Mouse (Mus musculus) kidney, postnatal 0 days (tissue): ENCODE measurements around the gene Gfap. TPM values are rescaled to one million over a fixed set of nuclear protein-coding genes. Genes with fewer than 3 reads are reported as not detected.
A peak's percentile ranks its signal among the peaks of the same experiment; 100 is the strongest.

Experiments
- ATAC-seq: fragments of 200-750 bp; cut with Nextera tagmentation; replicated peaks from 2 replicates; pipeline ENCODE4 v1.8.0; 2017; ENCODE audit warnings: low read depth, moderate number of reproducible peaks, moderate TSS enrichment, moderate library complexity; ENCODE audit not compliant: low FRiP score
- DNase-seq: peaks from one replicate; pipeline ENCODE4 v3.0.0-alpha.2; 2016; ENCODE audit warnings: low spot score
- H3K27ac ChIP-seq: fragments of 300-500 bp; sonication (generic); 2 replicates; pipeline ENCODE4 v1.5.1; 2014; ENCODE audit warnings: mild to moderate bottlenecking
- H3K27me3 ChIP-seq: fragments of 300-500 bp; sonication (generic); 2 replicates; pipeline ENCODE4 v1.6.1; 2014; ENCODE audit warnings: low read length, mixed read lengths; ENCODE audit not compliant: insufficient read depth
- H3K36me3 ChIP-seq: fragments of 300-500 bp; sonication (generic); 2 replicates; pipeline ENCODE4 v1.6.1; 2014; ENCODE audit warnings: low read length, mixed read lengths; ENCODE audit not compliant: insufficient read depth
- H3K4me1 ChIP-seq: fragments of 300-500 bp; sonication (generic); replicated peaks from 2 replicates; pipeline ENCODE4 v1.6.1; 2014; ENCODE audit warnings: antibody characterized with exemption, low read length, mixed read lengths; ENCODE audit not compliant: insufficient read depth
- H3K4me2 ChIP-seq: fragments of 300-500 bp; sonication (generic); 2 replicates; pipeline ENCODE4 v1.6.1; 2014; ENCODE audit warnings: mild to moderate bottlenecking, low read length, moderate library complexity, mixed read lengths
- H3K4me3 ChIP-seq: fragments of 300-500 bp; sonication (generic); replicated peaks from 2 replicates; pipeline ENCODE4 v1.5.1; 2014; ENCODE audit warnings: low read depth, low read length
- H3K9ac ChIP-seq: fragments of 300-500 bp; sonication (generic); 2 replicates; pipeline ENCODE4 v1.6.1; 2014; ENCODE audit warnings: low read depth, low read length
- H3K9me3 ChIP-seq: fragments of 300-500 bp; sonication (generic); replicated peaks from 2 replicates; pipeline ENCODE4 v1.6.1; 2016; ENCODE audit warnings: low read length, inconsistent platforms, mixed read lengths
- CTCF ChIP-seq: IDR thresholded peaks from 2 replicates; pipeline ENCODE4 v1.5.1; 2016; ENCODE audit warnings: antibody characterized with exemption, low read depth, mild to moderate bottlenecking, moderate library complexity
- WGBS: fragments of 180-500 bp; shearing (Covaris S2); extraction: QIAGEN DNeasy Blood & Tissue Kit; methylation state at CpG from one replicate; pipeline ENCODE4 v1.1.7; 2014; 5-methylcytosine and 5-hydroxymethylcytosine counted together
- polyA plus RNA-seq: library from polyadenylated mRNA; unstranded; fragments of >200 nt; fragmentation: Nextera tagmentation; extraction: Ambion mirVana; gene quantifications from 2 replicates; pipeline ENCODE4 v1.2.1, GENCODE M21; 2015

The Gfap gene
- polyA plus RNA-seq, 1 experiment from 2014 or later, result 0.33 TPM

DNA sequence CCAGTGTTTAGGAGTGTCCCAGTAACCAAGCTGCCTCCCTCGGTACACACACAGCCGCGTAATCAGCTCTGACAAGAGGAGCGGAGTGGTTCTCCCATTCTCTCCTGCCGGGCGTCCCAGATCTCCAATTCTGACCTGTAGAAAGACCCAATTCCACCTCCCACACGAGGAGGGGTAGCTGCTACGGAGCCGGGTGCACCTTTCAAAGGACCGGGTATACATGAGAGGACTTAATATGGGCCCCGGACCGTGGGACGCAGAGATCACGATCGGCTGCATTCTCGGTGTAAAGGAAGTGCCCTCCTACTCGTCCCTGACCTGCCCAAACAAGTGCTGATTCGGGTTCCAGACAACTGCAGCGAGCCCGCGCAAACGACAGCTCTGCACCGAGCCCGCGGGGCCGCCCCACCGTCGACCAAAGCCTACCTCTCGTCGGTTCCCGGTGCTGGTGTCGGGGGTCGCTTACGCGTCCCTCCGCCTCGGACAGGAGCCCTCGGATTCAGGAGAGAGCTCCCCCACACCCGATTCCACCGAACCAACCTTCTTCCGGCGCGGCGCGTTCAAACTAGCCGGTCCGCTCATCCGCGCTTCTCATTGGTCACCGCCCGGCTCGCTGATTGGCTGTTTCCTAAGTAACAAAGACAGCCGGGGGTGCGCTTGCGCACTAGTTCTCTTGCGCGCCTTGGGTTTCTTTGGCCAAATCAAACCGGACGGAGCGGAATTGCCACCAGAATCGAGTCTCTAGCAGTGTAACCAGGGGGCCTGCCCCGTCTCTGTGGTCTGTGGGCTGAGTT is 24.0 kb upstream of the Gfap start, which contains the start of gene Kif18b:
TSS of gene Kif18b (minus strand) at position 568 of the 794 bp plus-strand sequence.
- ATAC-seq, result peak; percentile 91
- Histone ChIP-seq H3K9me3 (no peaks in the 10 kb centered on the region), H3K4me3 (peak within 1 kb of the TSS; percentile 72), H3K4me1 (peaks cover 6% of the 10 kb centered on the region), H3K4me2 (peak within 1 kb of the TSS; percentile 84), H3K27me3 (no peaks in the 10 kb centered on the region), H3K27ac (peak within 1 kb of the TSS; percentile 85), H3K36me3 (no peaks in the 10 kb centered on the region), H3K9ac (peak within 1 kb of the TSS; percentile 62)
- peak; percentile 99 for DNase-seq
- TF ChIP-seq CTCF, result no peak
- WGBS, result under 1% methylated on average over 62 of the region's 62 CpGs

DNA sequence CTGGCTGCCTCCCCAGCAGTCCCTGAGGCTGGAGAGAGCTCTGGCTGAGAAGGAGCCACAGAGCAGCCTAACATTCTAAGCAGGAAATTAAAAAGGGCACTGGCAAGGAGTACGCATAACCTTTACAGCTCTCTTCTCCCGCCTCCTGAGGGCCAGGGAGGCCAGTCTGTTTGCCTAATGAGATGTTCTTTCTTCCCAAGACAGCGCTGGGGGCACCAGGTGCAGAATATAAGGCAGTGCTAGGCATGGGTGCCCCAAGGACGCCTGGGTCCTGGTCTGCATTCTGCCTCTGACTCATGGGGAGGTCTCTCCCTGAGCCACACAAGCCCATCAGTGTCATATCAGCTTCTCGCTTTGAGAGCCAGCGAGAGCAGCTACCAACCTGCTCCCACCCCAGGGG is 20.8 kb upstream of the Gfap start:
- no peak overlapping the region for H3K27ac ChIP-seq
- no peak for TF ChIP-seq CTCF
- H3K4me1 ChIP-seq, result peaks cover 6% of the 10 kb centered on the region
- no peaks in the 10 kb centered on the region for H3K36me3 ChIP-seq
- no peaks in the 10 kb centered on the region for H3K9me3 ChIP-seq
- H3K4me2 ChIP-seq, result no peak overlapping the region
- ATAC-seq, result no peak
- WGBS, result 66% methylated on average over 6 of the region's 6 CpGs
- DNase-seq, result no peak
- no peaks in the 10 kb centered on the region for H3K27me3 ChIP-seq
- H3K9ac ChIP-seq, result no peak overlapping the region
- no peak overlapping the region for H3K4me3 ChIP-seq

DNA sequence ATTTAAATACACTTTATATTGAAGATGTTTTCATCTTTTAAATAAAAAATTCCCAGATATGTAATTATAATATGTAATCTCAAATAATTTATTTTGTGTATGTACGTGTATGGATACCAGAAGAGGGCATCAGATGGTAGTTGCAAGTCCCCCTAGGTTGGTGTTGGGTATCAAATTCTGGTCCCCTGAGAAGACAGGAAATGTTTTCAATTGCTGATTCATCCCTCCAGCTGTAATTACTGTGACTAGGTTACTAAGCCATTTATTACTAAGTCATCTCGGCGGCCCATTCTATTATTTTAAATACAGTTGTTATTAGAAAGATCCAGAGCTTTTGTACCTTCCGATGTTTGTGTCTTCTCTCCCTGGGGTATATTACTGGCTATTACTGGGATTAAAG is 17.4 kb upstream of the Gfap start:
- no peak overlapping the region for H3K4me3 ChIP-seq
- no peak overlapping the region for H3K27ac ChIP-seq
- H3K9ac ChIP-seq, result no peak overlapping the region
- ATAC-seq (no peak), DNase-seq (no peak)
- no peak for TF ChIP-seq CTCF
- H3K4me1 ChIP-seq, result no peaks in the 10 kb centered on the region; the same call in 1 of the 2 replicates
- H3K27me3 ChIP-seq, result no peaks in the 10 kb centered on the region
- 78% methylated on average over 4 of the region's 4 CpGs for WGBS
- H3K4me2 ChIP-seq, result no peak overlapping the region
- H3K36me3 ChIP-seq, result peaks cover 17% of the 10 kb centered on the region
- no peaks in the 10 kb centered on the region for H3K9me3 ChIP-seq

DNA sequence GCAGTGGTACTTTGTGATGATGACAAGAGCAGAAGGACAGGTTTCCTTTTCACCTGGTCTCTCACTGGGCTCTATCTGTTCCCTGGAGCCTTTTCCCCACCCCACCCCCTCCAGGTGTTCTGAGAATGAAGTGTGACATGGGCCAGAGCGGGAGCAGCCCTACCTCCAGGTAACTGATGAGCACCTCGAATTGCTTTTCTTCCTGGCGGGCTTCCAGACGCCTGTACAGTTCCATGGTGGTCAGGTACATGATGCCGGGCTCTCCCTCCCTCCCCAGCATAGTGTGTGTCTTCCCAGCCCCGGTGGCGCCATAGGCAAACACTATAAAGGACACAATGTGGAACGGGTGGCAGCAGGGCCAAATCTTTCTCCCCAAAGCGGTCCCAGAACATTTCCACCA is 14.7 kb upstream of the Gfap start:
- DNase-seq (no peak), ATAC-seq (no peak)
- Histone ChIP-seq H3K27ac (no peak overlapping the region), H3K9ac (no peak overlapping the region), H3K4me1 (no peaks in the 10 kb centered on the region), H3K4me3 (no peak overlapping the region), H3K9me3 (no peaks in the 10 kb centered on the region), H3K4me2 (no peak overlapping the region), H3K36me3 (peaks cover 29% of the 10 kb centered on the region), H3K27me3 (no peaks in the 10 kb centered on the region)
- TF ChIP-seq CTCF, result no peak
- 92% methylated on average over 9 of the region's 9 CpGs for WGBS

DNA sequence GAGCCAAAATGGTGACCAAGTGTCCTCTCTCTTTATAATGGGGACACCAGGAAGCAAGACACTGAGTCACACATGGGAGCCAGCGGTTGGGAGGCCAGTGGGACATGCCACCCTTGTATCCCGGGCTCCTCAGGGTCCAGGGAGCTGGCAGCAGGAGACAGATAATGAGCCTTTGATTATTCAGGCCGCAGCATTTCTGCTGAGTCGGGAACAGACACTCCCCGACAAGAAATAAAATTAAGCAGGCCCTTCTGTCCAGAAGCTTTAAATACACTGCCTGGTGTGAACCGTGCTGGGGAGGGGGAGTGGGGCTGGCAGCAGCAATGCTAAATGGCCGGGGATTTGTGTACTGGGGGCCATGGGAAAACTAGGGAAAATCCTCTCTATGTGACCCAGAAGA is 10.7 kb upstream of the Gfap start:
- Histone ChIP-seq H3K4me3 (no peak overlapping the region), H3K9ac (no peak overlapping the region), H3K4me1 (no peaks in the 10 kb centered on the region), H3K4me2 (no peak overlapping the region), H3K27me3 (no peaks in the 10 kb centered on the region), H3K27ac (no peak overlapping the region), H3K36me3 (peaks cover 60% of the 10 kb centered on the region), H3K9me3 (no peaks in the 10 kb centered on the region)
- DNase-seq, result no peak
- no peak for ATAC-seq
- 71% methylated on average over 7 of the region's 7 CpGs for WGBS
- TF ChIP-seq CTCF, result no peak

DNA sequence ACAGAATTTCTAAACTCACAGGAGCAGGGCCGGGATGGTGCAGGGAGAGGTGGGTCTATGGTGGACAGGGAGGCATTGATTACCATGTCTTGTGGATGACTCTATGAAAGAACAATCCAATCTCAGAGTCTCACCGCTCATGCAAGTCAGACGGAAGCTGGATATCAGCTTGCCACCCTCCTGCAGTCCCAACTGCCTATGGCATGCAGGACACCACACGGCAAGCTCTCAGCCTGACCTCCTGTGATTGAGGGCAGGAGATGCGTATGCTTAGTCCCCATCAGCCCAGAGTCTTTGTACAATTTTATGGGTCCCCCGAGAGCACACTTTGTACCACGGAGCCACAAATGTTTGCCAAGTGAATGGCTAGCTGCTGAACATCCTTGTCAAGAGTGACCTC is 2.9 kb upstream of the Gfap start:
- Histone ChIP-seq H3K9me3 (no peaks in the 10 kb centered on the region), H3K4me2 (no peak overlapping the region), H3K27me3 (no peaks in the 10 kb centered on the region), H3K36me3 (peaks cover 28% of the 10 kb centered on the region), H3K27ac (no peak overlapping the region), H3K9ac (no peak overlapping the region), H3K4me1 (no peaks in the 10 kb centered on the region), H3K4me3 (no peak overlapping the region)
- no peak for TF ChIP-seq CTCF
- no peak for ATAC-seq
- WGBS, result 68% methylated on average over 7 of the region's 7 CpGs
- DNase-seq, result no peak
